Mouse (Mus musculus) stomach, embryonic 16.5 days (tissue): ENCODE data around the gene Edem3. TPM values are rescaled to one million over a fixed set of nuclear protein-coding genes. Genes with fewer than 3 reads are reported as not detected.

Source experiments
- ATAC-seq: fragments of 200-750 bp; cut with Nextera tagmentation; 2 replicates; pipeline ENCODE4 v1.8.0; 2017; ENCODE audit warnings: moderate number of reproducible peaks, moderate TSS enrichment; ENCODE audit not compliant: insufficient read depth, low FRiP score
- H3K27ac ChIP-seq: fragments of 300-500 bp; sonication (generic); 2 replicates; pipeline ENCODE4 v1.5.1; 2014; ENCODE audit warnings: low read length
- H3K27me3 ChIP-seq: fragments of 300-500 bp; sonication (generic); 2 replicates; pipeline ENCODE4 v1.6.1; 2014; ENCODE audit warnings: low read length, control low read depth, mixed read lengths; ENCODE audit not compliant: control insufficient read depth, insufficient read depth
- H3K36me3 ChIP-seq: fragments of 300-500 bp; sonication (generic); 2 replicates; pipeline ENCODE4 v1.6.1; 2014; ENCODE audit warnings: low read length; ENCODE audit not compliant: control insufficient read depth, insufficient read depth
- H3K4me1 ChIP-seq: fragments of 300-500 bp; sonication (generic); 2 replicates; pipeline ENCODE4 v1.6.1; 2014; ENCODE audit warnings: low read length, control low read depth, mixed read lengths; ENCODE audit not compliant: control insufficient read depth, insufficient read depth
- H3K4me2 ChIP-seq: fragments of 300-500 bp; sonication (generic); 2 replicates; pipeline ENCODE4 v1.6.1; 2014; ENCODE audit warnings: low read depth, low read length, mixed read lengths
- H3K4me3 ChIP-seq: fragments of 300-500 bp; sonication (generic); replicated peaks from 2 replicates; pipeline ENCODE4 v1.5.1; 2014; ENCODE audit warnings: mild to moderate bottlenecking, low read length
- H3K9ac ChIP-seq: fragments of 300-500 bp; sonication (generic); 2 replicates; pipeline ENCODE4 v1.6.1; 2014; ENCODE audit warnings: low read length
- H3K9me3 ChIP-seq: fragments of 300-500 bp; sonication (generic); replicated peaks from 2 replicates; pipeline ENCODE4 v1.6.1; 2016; ENCODE audit warnings: low read length, control low read depth; ENCODE audit not compliant: control insufficient read depth
- WGBS: fragments of 180-500 bp; shearing (Covaris S2); extraction: QIAGEN DNeasy Blood & Tissue Kit; methylation state at CpG from one replicate; pipeline ENCODE4 v1.1.7; 2014; 5-methylcytosine and 5-hydroxymethylcytosine counted together
- polyA plus RNA-seq: library from polyadenylated mRNA; unstranded; fragments of >200 nt; fragmentation: Nextera tagmentation; extraction: Ambion mirVana; gene quantifications from 2 replicates; pipeline ENCODE4 v1.2.1, GENCODE M21; 2015

Gene Edem3
- polyA plus RNA-seq, 1 experiment from 2014 or later: 17.8 TPM

DNA sequence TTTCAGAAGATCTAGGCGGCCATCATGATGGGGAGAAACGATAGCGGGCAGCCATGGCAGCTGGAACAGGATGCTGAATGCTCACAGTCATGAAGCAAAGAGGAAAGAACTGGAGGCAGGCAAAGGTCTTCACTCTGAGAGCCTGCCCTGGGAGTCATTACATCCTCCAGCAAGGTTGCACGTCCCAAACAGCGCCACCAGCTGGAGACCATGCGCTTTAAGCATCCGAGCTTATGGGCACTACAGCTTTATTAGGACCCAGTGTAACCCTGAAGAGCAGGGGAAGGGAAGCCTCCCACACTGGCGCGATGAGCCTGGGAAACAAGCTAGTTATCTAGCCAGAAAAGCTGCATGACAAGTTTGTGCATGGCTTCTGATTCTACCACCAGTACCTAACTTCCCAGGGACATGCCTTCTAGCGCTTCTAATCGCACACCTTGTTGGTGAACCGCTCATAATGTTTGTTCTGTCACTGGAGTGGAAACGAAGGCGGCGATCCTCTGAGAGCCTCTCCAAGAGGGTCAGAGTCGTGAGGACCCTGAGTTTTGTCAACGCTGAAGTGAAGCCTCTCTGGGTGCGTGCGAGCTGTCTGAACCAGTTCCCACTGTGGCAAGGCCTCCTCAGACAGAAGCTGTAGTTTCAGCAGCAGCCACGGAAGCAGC, 106.3 kb downstream of the Edem3 start:
- Histone ChIP-seq H3K27me3 (no peaks in the 10 kb centered on the region), H3K4me1 (peaks cover 14% of the 10 kb centered on the region; the same call in 1 of the 2 replicates), H3K4me3 (no peak overlapping the region), H3K9me3 (no peaks in the 10 kb centered on the region), H3K27ac (no peak overlapping the region), H3K36me3 (no peaks in the 10 kb centered on the region), H3K9ac (no peak overlapping the region), H3K4me2 (no peak overlapping the region)
- 60% methylated on average over 20 of the region's 20 CpGs for WGBS
- no peak for ATAC-seq

DNA sequence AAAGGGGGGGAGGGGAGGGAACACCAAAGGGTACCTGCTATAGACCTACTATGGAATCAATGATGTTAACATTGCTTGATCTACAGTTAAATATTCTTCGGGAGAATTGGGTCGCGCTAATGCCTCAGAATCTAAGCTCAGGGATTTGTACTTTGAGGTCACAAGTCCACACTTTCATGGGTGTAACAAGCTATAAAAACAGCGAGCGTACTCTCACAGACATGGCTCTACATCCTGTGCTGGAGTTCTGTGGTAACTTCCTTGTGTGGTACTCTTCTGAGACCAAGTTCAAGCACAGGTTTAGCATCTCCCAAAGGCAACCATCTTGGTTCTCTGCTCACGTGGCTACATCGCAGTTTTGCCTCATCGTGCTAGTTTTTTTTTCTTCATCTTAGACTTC, 106.9 kb downstream of the Edem3 start:
- H3K4me2 ChIP-seq: no peak overlapping the region
- no peak for ATAC-seq
- 86% methylated on average over 8 of the region's 8 CpGs for WGBS
- H3K9ac ChIP-seq: no peak overlapping the region
- peaks cover 14% of the 10 kb centered on the region; the same call in 1 of the 2 replicates for H3K4me1 ChIP-seq
- H3K27ac ChIP-seq: no peak overlapping the region
- H3K4me3 ChIP-seq: no peak overlapping the region
- H3K27me3 ChIP-seq: no peaks in the 10 kb centered on the region
- no peaks in the 10 kb centered on the region for H3K9me3 ChIP-seq
- H3K36me3 ChIP-seq: no peaks in the 10 kb centered on the region

DNA sequence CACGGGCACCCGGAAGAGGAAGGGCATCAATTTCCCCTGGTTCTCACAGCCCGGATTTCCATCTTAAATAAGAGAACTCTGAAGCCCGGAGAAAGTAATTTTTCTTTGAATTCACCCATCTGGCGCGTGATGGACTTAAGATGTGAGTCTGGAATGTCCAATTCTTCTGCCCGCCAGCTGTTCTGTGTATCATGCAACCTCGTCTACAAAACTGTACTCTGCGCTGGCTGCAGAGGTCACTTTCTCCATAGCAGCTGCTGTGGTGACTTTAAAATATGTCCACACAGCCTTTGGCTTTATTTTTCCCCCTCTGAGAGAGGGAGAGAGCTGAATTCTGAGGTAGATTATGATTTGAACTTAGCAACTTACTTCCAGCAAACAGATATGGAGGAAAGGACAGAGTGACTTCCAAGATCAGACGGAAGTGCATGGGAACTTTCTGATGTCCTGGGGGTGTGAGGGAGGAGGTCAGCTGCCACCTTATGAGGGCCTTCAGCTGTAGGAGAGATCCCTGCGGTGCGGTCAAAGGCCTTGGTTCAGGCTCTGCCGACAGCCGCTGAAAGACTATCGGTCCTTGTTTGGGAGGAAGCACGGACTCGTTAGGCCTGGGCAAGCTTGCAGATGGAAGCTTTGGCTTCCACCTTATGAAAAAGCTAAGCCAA, 108.1 kb downstream of the Edem3 start:
- Histone ChIP-seq H3K27me3 (no peaks in the 10 kb centered on the region), H3K4me3 (no peak overlapping the region), H3K27ac (peak overlapping the region; percentile 78), H3K36me3 (no peaks in the 10 kb centered on the region), H3K4me2 (no peak overlapping the region), H3K4me1 (peaks cover 14% of the 10 kb centered on the region; the same call in 1 of the 2 replicates), H3K9me3 (no peaks in the 10 kb centered on the region), H3K9ac (no peak overlapping the region)
- 0 out of 2 replicates have a peak, but pooled peaks have one; percentile 25 for ATAC-seq
- 60% methylated on average over 17 of the region's 17 CpGs for WGBS

DNA sequence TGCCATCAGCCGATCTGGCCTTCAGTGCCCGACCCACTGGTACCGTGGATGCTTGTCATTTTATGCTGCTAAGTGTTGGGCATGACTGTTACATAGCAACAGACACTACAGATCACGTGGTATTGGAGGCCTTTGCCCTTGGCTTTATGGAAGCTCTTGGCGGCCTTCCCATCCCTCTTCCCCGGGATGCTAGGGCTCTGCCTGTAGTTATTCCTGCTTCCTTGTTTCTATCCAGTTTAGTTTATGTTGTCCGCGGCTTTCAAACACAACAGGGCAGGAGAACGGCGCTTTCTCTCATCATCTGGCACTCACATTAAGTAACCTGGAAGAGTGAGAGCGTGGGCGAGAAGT, 108.6 kb downstream of the Edem3 start:
- WGBS: 64% methylated on average over 12 of the region's 12 CpGs
- peak; percentile 37; the same call in 1 of the 2 replicates for ATAC-seq
- Histone ChIP-seq H3K27ac (peak overlapping the region; percentile 78), H3K36me3 (no peaks in the 10 kb centered on the region), H3K4me3 (no peak overlapping the region), H3K4me2 (no peak overlapping the region), H3K9ac (0 out of 2 replicates have a peak overlapping the region, but pooled peaks have one; percentile 35), H3K4me1 (peaks cover 14% of the 10 kb centered on the region; the same call in 1 of the 2 replicates), H3K9me3 (no peaks in the 10 kb centered on the region), H3K27me3 (no peaks in the 10 kb centered on the region)

DNA sequence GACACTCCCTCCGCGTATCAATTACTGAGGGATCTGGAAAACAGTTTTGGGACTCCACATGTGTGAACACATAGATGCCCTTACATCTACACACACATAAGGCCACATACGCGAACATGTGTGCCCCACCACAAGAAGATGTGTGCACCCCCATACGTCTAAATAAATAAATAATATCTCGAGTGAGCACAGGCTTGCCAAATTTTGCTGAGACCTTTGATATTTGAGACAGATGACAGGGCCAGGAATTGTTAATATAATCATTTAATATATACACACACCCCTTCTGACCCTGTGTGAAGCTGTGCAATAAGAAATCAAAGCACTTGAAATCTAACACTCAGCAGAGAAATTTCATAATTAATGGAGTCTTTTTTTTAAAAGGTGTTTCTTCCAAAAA, 109.2 kb downstream of the Edem3 start:
- Histone ChIP-seq H3K4me1 (peaks cover 14% of the 10 kb centered on the region; the same call in 1 of the 2 replicates), H3K9me3 (no peaks in the 10 kb centered on the region), H3K36me3 (no peaks in the 10 kb centered on the region), H3K9ac (0 out of 2 replicates have a peak overlapping the region, but pooled peaks have one; percentile 35), H3K27ac (peak overlapping the region; percentile 78; the same call in 1 of the 2 replicates), H3K4me2 (no peak overlapping the region), H3K27me3 (no peaks in the 10 kb centered on the region), H3K4me3 (no peak overlapping the region)
- WGBS: 73% methylated on average over 6 of the region's 6 CpGs
- no peak for ATAC-seq

Other genes with a start within 250 kb of the Edem3 start
- 22.7 and 25.0 TPM in 2 replicates for gene Fam129a, start 184.2 kb upstream of the Edem3 start, polyA plus RNA-seq